Mouse (Mus musculus) adrenal gland, adult 2 months (tissue): Measurements from ENCODE around the gene Bco1. TPM values are rescaled to one million over a fixed set of nuclear protein-coding genes. Genes with fewer than 3 reads are reported as not detected.

Experiments
- DNase-seq: peaks from one replicate; pipeline ENCODE4 v3.0.0; 2021
- long read RNA-seq: library from polyadenylated mRNA; stranded (forward); transcript quantifications from one replicate; pipeline ENCODE4 v2.0.0, GENCODE M21; 2021
- polyA plus RNA-seq: library from polyadenylated mRNA; depleted of rRNA; stranded (reverse); fragments of >200 nt; gene quantifications from 2 replicates; pipeline ENCODE4 v1.2.3, GENCODE M21; 2012; rRNA removed
- total RNA-seq, 2 experiments: library from RNA; stranded (reverse); gene quantifications; 2 replicates each; pipeline ENCODE4 v1.2.3; 2021

Bco1 gene
- total RNA-seq, result under 1 TPM; 0.38 to 0.55 TPM
- not detected in 2 replicates for polyA plus RNA-seq
- long read RNA-seq, result 0 reads

DNA sequence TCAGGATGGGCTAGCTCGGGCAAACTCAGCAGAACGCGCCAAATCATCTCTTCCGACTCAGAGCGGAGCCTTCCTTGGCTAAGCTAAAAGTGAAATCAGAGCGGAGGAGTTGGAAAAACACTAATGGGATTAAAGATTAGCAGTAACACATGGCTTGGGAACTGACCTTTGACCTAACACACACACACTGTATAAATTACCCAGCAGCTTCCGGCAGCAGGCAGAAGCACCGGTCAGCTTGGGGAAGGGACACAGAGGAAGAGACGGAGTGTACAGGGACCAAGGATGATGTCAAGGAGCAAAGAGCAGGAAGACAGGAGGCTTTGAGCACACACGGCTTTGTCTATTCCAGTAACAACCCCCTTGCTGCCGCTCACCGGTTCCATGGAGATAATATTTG, at the start of gene Bco1:
Bco1 (plus strand) TSS at position 208 of the 400 bp plus-strand sequence.
- DNase-seq, result no peak

GRCm38 (mm10) chr8:117049444-117049843, 46.2 kb upstream of the Bco1 start:
- DNase-seq, result no peak

GRCm38 (mm10) chr8:117050763-117051162, 44.9 kb upstream of the Bco1 start:
- peak; percentile 43 for DNase-seq

- DNase-seq, result no peak
These were observed 44.3 kb upstream of the Bco1 start for GRCm38 (mm10) chr8:117051316-117051715.

GRCm38 (mm10) chr8:117053135-117054079, 42.2 kb upstream of the Bco1 start:
- peak; percentile 57 for DNase-seq

DNA sequence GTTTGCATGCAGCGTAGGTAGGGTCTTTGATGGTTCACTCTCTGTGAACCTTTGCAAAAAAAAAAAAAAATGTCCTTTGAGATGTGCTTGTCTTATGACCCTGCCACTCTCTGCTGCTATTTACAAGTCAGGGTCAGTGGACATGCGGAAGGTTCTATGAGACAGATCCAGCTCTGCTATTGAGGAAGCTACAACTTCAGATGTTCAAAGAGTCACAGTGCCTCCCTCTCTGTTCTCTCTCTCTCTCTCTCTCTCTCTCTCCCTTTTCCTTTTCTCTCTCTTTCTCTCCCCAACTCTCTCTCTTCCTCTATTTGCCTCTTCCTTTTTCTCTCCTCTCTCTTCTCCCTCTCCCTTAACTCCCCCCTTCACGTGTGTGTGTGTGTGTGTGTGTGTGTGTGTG, 41.5 kb upstream of the Bco1 start:
- DNase-seq, result no peak

GRCm38 (mm10) chr8:117055097-117055496, 40.6 kb upstream of the Bco1 start:
- DNase-seq, result no peak

DNA sequence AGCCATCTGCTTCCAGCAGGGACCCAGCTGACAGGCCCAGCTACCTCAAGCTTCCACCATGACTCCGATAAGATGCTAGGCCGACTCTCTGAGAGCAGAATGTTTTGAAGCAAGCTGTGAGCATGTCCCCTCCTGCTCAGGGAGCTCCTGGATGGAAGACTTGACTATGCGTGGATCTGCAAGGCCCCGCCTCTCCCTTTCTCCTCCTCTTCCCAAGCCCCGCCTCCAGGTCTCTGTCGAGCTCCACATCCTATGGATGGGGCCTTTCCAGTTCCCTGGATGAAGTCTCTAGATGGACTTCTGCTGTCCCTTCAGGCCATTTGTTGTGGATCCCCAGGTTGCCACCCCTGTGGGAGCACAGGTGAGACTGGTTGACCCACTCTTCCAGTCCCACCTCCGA, 36.6 kb upstream of the Bco1 start:
- DNase-seq, result no peak

DNA sequence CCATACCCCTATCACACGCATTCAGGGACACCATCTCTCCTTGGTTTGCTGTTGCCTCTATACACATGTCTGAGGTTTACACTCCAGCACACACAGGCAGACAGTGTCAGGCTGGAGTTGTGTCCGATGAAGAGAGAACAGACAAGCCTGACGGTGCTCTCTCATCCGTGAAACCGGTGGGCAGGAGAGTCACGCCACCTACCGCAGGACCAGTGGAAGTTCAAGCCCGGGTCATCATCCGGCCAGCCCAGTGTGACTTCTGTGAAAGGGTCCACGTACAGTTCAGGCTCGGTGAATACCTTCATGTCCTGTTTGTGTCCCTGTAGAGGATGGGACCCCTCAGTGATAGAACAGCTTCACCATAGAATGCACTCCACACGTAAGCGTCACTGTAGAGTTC, 35.3 kb upstream of the Bco1 start:
- DNase-seq, result no peak

GRCm38 (mm10) chr8:117061180-117061880, 34.3 kb upstream of the Bco1 start:
- DNase-seq, result peak; percentile 35

GRCm38 (mm10) chr8:117066955-117067354, 28.7 kb upstream of the Bco1 start:
- DNase-seq, result no peak

GRCm38 (mm10) chr8:117067396-117067795, 28.3 kb upstream of the Bco1 start:
- no peak for DNase-seq

GRCm38 (mm10) chr8:117068294-117068693, 27.4 kb upstream of the Bco1 start:
- DNase-seq, result no peak

DNA sequence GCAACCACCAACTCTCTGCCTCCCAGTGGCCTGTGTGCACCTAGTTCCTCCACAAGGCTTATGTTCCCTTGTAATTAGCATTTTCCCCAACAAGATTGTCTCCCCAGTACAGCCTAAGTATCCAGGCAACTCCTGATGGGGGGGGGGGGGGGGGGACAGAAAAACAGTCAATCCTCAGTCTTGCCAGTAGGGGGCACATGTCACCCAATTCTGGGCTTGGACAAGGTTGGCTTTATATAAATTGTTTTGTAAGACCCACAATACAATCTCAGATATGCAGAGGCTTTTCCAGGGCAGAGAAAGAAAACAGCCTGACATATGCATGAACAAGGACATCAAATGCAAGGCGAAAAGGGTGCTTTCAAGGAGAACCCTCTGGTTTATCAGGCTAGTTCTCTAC, 25.9 kb upstream of the Bco1 start:
- no peak for DNase-seq

- DNase-seq, result no peak
These were observed 21.1 kb upstream of the Bco1 start for GRCm38 (mm10) chr8:117074350-117075182.

DNA sequence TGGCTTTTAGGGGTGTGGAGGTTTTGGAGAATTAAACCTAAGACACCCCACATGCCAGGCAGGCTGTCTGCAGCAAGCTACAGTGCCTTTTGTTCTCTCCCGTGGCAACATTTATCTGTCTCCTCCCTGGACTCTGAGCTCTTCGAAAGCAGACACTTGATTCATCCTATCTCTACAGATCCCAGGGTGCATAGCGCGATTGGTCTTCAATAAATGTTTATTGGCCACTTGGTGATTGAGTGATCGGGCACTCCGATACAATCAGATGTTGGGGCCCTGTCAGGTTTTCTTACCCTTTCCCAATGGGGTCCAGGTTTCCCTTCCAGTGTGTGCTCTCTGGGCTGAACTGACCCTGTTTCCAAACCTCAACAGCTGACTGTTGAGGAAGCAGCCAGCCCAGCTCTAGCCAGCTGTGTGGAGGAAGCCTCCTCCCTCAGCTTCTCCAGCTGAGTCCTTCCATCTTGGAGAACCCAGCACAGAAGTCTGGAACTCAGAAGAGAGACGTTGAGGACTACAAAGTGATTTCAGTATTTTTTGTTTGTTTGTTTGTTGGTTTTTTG, 17.2 kb upstream of the Bco1 start:
- no peak for DNase-seq

- DNase-seq, result no peak
These were observed 16.0 kb upstream of the Bco1 start for GRCm38 (mm10) chr8:117079652-117080051.

DNA sequence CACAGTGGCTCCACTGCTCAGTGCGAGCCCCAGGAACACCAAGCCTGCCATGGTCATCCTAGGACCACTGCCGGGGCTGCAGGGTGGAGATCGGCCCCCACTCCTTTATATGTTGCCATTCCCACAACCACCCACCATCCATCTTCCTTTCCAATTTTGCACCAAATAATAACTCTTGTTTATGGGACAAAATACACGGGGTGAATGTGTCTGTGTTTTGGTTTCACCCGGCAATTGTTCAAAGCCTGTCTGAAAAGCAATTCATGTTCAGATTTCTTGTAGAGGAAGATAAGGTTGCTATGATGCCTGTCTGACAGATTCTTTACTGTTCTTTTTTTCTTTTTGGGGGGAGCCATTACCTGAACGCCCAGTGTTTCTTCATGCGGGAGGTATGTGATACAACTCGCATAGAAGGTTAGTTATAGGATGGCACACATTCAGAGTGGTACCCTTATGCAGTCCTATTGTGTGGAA, 13.2 kb upstream of the Bco1 start, which contains the start of gene Pkd1l2:
Pkd1l2 (minus strand) TSS at position 51 of the 474 bp plus-strand sequence.
- DNase-seq, result no peak

DNA sequence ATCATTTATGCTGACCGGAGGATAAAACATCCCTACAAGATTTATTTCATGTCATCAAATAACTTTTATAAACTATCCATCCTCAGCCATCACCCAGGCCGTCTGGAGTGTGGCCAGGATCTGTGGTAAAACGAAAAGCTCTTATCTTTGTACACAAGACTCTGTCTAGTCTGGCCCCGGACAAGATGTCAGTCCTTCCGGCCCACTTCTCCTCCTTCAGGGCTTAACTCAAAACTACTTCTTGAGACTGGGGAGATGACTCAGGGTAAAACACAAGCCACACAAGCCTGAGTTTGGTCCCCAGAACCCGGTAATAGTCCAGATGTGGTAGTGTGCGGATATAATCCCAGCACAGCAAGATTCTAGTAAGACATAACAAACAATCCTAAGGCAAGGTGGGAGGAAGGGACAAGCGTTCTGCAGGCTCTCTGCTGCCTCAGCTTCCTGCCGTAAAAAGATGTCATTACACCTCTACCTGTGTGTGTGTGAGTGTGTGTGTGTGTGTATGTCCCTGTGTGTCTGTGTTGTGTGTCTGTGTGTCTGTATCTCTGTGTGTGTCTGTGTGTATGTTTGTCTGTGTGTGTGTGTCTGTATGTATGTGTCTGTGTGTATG, 12.6 kb upstream of the Bco1 start:
- DNase-seq, result no peak

DNA sequence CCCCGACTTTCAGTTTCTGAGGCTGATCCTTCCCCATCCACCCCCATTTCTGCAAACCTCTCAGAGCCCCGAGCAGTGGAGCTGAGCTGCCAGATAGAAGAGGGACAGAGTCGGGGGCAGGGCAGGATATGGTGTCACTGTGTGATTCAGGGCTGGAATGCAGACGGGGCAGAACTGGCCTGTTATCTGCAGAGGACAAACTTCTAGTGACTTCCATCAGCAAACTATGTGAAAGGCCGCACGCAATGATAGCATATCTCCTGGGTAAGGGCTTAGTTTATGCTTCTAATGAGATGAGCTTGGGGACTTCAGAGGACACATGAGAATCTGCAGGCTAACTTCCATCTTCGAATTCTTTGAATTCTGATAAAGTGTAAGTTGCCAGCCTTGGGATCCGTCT, 10.1 kb upstream of the Bco1 start:
- DNase-seq, result no peak

GRCm38 (mm10) chr8:117087036-117087435, 8.6 kb upstream of the Bco1 start:
- DNase-seq, result no peak
